Mouse (Mus musculus) gastrocnemius, postnatal 4 days (tissue): ENCODE measurements at regions not wholly inside any gene's neighbourhood (a gene's known extent, or its start where the extent isn't known, plus 50 kb on each side); places are given as distances from the start of the nearest gene placed in this dataset.
"Not testable (repeated sequence)": the region's sequence is repeated elsewhere in the genome, so short reads cannot be mapped to it uniquely, and the experiment has no call there.

Experiments used
- DNase-seq, 2 experiments: peaks; one replicate each; pipeline ENCODE4 v3.0.0; 2021 to 2022; ENCODE audit warnings: low spot score in 2 of 2, mixed read lengths in 2 of 2

DNA sequence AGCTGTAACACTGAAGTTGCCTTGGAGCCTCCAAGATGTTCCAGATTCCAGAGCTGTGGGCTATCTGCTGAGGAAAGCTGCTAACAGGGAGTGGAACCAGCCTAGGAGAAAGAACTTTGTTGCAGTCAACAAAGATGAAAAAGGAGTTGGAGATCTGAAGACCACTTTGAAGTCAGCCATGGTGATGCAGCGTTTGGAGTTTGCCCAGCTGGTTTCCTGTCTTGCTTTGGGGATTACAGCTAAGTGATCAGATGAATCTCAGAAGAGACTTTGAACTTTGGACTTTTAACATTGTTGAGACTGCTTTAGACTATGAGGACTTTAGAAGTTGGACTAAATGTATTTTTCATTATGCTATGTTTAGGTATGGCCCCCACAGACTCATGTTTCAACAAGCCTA, 297.6 kb downstream of the Gadd45g start:
- DNase-seq: not testable (repeated sequence)

DNA sequence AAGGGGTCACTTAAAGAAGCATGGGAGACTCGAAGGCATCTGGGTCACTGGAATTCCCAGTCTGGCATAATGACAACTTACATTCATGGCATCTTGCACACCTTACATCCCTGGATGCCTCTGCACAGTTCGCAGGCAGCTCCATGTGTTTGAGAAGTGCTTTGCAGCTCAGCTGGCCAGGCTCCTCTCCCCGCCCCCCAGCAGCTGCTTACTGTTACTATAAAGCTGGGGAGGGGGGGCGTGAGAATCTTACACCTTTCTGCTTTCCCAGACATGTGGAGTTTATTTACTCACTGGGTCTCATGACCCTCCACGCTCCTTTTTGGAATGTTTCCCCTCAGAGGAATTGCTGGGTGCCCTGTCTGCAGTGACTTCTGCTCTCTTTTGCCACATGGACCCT, 299.4 kb downstream of the Gadd45g start:
- no peak for DNase-seq

DNA sequence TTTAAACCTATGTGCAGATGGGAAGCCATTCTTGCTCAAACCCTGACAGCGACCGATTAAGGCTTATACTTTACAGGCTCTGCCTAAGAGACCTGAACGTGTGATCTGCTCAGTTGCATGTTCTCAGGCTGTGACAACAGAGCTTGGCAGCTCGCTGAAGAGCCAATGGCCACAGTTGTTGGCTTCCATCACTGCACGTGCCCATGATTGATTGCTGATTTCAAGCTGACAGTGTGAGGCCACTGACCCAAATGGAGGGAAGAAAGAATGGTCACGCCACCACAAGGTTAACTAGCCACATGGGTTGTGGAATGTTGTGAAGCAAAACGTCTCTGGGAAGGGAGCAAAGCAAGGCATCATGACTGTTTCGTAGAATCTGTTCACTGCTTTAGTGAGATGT, 303.8 kb downstream of the Gadd45g start:
- DNase-seq: no peak

- DNase-seq: no peak
These were observed 305.3 kb downstream of the Gadd45g start for GRCm38 (mm10) chr13:52151777-52152176.

DNA sequence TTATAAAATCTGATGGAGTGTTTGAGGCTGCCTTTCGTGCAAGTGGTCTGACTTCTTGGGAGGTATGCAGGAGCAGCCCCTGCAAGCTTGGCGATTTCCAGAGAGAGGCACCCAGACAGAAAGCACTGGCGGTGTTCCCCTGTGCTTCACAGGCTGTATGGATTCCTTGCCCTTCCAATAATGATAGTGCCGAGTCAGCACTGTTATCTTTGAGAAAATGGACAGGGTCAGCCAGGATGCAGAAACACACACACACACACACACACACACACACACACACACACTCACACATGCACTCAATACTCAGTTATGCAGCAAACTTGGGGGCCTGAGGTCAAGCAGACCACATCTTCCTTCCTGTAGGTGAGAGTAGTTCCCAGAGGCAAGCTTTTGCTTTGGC, 305.7 kb downstream of the Gadd45g start:
- no peak for DNase-seq

- no peak for DNase-seq
These were observed 306.6 kb downstream of the Gadd45g start for GRCm38 (mm10) chr13:52153030-52153429.

GRCm38 (mm10) chr13:52153576-52153975, 307.1 kb downstream of the Gadd45g start:
- DNase-seq: no peak

DNA sequence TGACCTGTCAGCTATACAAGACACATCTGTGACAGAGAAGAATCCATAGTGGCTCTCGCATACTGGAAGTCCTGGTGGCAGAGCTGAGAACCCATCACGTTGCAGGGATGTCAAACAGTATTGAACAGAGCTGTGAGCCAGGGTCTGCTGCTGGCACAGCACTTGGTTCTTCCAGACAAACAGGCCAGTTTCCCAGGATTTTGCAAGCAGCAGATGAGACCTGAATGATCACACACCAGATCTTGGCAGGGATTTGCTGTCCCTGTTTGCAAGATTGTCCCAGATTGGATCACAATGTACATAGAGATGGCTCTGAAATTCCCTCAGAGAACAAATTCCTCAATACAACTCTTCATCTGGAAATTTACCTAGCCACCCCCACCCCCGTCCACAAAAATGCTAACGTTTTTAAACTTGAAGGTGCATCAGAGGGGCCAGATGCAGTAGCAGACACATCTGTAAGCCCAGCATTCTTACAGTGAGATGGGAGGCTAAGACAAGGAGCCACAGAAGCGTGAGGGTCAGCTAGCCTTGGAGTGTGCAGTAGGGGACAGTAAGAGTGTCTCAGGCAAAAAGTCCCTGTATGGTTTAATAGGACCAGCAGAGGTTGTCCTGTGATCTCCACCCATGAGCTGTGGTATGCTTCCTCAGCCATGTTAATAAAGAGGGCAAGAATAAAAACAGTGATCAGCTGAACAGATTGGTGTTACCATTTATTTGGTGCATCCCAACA, 307.8 kb downstream of the Gadd45g start:
- DNase-seq: no peak

DNA sequence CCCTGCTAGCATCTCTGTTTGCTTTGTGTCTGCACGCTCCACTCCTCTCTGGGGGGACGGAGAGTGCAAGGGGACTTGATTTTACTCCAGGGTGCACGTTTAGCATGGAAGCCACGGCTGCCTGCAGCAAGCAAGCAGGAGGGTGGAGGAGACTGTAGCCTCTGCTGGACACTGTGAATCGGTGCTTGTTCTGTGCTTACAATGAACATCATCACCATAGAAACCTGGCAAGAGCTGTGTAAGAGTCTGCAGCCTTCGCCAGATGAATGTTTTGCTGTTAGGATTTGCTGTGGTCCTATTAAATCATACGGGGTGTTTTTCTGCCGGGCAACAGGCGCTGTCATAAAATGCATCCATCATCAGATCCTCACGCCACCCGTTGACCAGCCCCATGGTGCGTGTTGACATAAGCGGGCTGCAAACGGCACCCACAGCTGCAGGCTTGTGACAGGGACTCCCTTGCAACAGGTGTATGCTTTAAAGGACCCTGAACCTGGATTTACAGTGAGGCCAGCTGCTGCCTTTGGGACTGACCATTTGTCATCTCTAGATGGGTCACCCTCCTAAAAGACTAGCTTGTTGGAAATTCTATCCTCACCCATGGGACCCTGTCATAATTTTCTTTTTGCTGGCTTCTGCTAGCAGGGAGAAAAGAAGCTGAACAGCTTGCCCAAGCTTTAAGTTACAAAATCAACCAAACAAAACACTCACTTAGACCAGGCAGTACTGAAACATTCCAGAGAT, 308.5 kb downstream of the Gadd45g start:
- DNase-seq: peak in 1 of 2 experiments; percentile 15

DNA sequence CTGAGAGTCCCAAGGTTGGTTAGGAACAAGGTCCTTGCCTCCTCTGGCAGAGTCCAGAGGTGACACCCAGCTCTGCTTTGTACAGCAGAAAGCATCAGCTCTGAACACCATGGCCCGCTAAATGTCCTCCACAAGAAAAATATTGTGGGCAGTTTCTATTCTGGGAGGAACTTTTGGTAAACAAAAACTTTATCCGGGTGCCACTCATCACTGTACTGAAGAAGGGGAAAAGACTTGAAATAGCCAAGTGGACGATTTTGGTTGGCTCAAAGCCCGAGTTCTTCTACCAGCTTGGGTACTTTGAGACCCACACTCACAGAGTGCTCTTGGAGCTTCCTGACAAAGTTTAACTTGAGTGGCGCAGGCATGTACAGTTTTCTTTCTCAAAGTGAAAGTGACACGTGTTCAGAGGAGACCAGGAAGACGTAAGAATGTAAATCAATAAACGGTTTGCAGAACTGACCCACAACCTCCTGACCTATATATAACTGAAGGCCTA, 309.2 kb downstream of the Gadd45g start:
- DNase-seq: no peak

GRCm38 (mm10) chr13:52162676-52163075, 316.2 kb downstream of the Gadd45g start:
- DNase-seq: no peak

- DNase-seq: no peak
These were observed 319.1 kb downstream of the Gadd45g start for GRCm38 (mm10) chr13:52165531-52165930.

- no peak for DNase-seq
These were observed 321.5 kb downstream of the Gadd45g start for GRCm38 (mm10) chr13:52167968-52168367.

DNA sequence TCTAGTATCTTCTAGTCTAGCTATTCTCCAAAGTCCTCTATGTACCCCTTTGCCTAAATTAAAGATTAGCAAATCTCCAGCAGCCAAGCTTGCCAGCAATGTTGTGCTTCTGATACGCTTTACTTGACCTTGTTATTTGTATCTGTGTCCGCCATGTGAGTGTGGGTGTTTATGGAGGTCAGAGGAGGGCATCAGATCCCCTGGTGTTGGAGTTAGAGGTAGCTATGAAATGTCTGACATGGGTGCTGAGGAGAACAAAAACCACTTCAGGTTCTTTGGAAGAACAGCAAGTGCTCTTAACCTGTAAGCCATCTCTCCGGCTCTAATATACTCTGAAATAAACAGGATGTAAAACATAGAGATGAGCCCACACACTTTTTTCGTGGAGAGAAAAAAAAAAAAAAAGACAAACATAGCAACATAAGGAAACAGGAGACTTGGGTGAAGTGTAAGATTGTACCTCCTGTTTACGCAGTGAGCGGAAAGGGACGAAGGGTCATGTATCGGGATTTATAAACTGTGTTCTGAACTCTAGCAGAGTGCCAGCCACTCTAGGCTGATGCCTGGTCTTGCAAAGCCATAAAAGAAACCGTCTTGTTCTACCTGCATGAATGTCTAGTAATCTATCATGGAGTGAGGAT, 326.3 kb downstream of the Gadd45g start:
- no peak for DNase-seq

DNA sequence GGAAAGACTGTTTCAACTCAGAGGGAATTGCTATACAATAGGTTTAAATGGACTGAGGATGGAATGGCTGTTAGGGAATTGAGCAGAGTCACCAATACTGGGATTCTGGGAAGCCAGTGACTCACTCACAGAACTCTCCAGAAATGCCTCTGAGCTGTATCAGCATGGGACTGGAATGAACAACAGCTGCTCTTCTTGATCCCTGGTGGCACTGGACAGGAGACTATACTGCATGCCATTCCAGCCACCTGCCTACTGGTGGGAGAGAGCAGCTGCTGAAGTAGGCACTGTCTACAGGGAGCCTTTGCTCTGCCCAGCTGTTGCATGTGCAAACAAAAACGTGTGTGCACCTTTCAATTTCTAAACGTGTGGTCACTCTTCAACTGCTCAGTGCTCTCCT, 329.2 kb downstream of the Gadd45g start:
- no peak for DNase-seq

GRCm38 (mm10) chr13:52179977-52180376, 333.5 kb downstream of the Gadd45g start:
- DNase-seq: no peak

- DNase-seq: no peak
These were observed 337.2 kb downstream of the Gadd45g start for GRCm38 (mm10) chr13:52183635-52184034.

DNA sequence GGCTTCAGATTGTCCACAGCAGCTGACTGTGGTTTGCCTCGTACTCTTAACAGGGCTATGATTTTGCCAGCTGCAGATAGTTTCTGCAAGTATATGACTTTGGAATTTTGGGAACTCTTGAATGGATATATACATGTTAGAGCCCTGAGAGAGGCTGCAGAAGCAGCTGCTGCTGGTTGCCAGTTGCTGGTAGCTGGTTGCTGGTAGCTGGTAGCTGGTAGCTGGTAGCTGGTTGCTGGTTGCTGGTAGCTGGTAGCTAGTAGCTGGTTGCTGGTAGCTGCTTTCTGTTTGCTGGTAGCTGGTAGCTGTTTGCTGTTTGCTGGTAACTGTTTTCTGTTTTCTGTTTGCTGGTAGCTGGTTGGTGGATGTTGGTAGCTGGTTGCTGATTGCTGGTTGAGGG, 339.1 kb downstream of the Gadd45g start:
- DNase-seq: no peak

DNA sequence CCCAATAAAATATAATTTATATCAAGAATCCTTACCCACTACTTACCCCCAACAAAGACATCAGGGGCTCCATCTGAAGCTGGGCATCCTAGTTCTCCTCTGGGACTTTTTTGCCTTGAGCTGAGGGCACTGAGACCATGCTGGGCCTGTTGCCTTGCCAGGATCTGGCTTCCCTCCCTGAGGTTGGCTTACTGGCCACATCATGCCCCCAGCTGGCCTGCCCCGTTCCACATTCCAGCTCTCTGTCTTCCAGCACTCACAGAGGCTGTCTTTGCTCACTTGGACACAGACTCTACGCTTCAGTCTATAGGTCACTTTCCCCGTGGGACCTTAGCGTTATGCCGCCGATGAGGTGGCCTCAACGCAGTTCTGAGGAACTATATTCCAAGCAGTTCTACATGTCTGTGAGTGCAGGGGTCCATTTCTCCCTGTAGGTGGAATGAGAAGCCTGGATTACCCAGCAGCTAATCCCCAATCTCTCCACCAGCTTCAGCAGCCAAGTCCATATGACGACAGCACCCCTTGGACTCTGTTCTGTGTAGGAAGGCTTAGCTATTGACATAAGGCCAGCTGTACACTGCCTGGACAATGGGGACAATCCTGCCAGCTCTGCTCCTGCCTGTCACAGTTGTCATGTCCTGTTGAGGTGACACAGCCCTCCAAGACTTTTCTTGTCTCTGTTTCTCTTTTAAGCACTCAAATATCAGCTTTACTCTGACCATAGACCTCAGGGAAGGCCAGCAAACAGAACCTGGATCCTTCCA, 341.5 kb downstream of the Gadd45g start:
- DNase-seq: peak in 1 of 2 experiments; percentile 44

DNA sequence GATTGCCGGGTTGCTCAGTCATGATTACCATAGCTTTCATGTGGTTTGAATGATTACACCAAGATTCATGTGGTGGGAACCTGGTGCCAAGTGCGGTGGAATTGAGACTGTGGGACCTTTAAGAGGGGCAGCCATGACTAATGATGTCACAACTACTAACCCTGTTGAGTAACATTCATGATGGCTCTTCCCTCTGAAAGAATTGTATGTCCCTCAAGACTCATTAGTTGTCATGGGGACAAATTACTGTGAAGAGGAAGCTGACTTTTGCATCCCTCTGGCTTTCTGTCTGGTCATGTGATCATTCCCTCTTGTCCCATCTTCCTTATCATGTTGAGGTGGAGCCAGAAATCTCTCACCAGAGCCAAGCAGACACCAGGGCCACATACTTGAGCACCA, 342.1 kb downstream of the Gadd45g start:
- DNase-seq: no peak

DNA sequence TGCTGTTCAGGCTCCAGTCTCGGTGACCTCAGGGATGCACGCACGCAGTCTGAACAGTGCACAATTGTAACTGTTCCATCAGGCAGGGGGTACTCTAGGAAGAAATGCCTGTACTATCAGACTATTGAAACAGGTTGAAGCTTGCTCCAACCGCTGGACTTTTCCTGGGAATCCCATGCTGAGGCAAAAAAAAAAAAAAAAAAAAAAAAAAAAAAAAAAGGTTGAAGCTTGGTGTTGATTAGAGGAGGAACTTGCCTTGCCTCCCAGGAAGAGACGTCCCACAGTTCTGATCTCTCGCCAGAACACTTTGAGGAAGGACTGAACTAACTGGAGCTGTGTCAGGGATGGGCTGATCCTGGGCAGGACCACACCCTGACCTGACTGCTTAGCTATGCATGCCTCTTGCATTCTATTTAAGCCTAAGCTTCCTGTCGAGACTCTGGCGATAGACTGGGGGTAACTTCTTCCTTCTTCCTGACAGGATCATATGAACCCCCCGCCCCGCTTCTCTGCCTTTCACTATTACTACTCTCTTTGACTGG, 341.6 kb downstream of the Diras2 start:
- DNase-seq: no peak
